Mouse (Mus musculus): ENCODE measurements around the gene Rbfox2. TPM values are rescaled to one million over a fixed set of nuclear protein-coding genes. Genes with fewer than 3 reads are reported as not detected.

Gene Rbfox2
- polyA plus RNA-seq, 1 experiment: 18.7 TPM

GRCm38 (mm10) chr15:77122824-77123223 is 184.0 kb downstream of the Rbfox2 start:
- Histone ChIP-seq H3K27ac (ENCODE audit: insufficient read depth, low read depth, low read length) (no peak overlapping the region), H3K36me3 (ENCODE audit: control insufficient read depth, insufficient read depth, low read length) (no peaks in the 10 kb centered on the region), H3K4me3 (ENCODE audit: insufficient read depth, low read depth, low read length) (no peak overlapping the region), H3K27me3 (replicated peaks; ENCODE audit: control insufficient read depth, insufficient read depth, low read length) (no peaks in the 10 kb centered on the region), H3K4me1 (ENCODE audit: control insufficient read depth, insufficient read depth, low read length) (peaks cover 5% of the 10 kb centered on the region; the same call in 1 of the 2 replicates)
- TF ChIP-seq POLR2A (IDR thresholded peaks at IDR 0.05; ENCODE audit: low read depth, low read length) (no peak), CTCF (conservative IDR thresholded peaks at IDR 0.05; ENCODE audit: insufficient read depth, insufficient read length, low read depth, low read length) (no peak)
- WGBS: 68% methylated on average over 2 of the region's 2 CpGs
- no peak for DNase-seq

- Histone ChIP-seq H3K36me3 (ENCODE audit: control insufficient read depth, insufficient read depth, low read length) (no peaks in the 10 kb centered on the region), H3K4me1 (ENCODE audit: control insufficient read depth, insufficient read depth, low read length) (peaks cover 5% of the 10 kb centered on the region; the same call in 1 of the 2 replicates), H3K4me3 (ENCODE audit: insufficient read depth, low read depth, low read length) (no peak overlapping the region), H3K27me3 (replicated peaks; ENCODE audit: control insufficient read depth, insufficient read depth, low read length) (no peaks in the 10 kb centered on the region), H3K27ac (ENCODE audit: insufficient read depth, low read depth, low read length) (no peak overlapping the region)
- TF ChIP-seq CTCF (conservative IDR thresholded peaks at IDR 0.05; ENCODE audit: insufficient read depth, insufficient read length, low read depth, low read length) (no peak), POLR2A (IDR thresholded peaks at IDR 0.05; ENCODE audit: low read depth, low read length) (no peak)
- no peak for DNase-seq
- 76% methylated on average over 6 of the region's 6 CpGs for WGBS
Observed at GRCm38 (mm10) chr15:77122208-77122607, 184.6 kb downstream of the Rbfox2 start.

- WGBS: 97% methylated on average over 7 of the region's 7 CpGs
Observed at GRCm38 (mm10) chr15:77119666-77120065, 187.1 kb downstream of the Rbfox2 start.

GRCm38 (mm10) chr15:77117209-77117608 is 189.6 kb downstream of the Rbfox2 start:
- Histone ChIP-seq H3K27ac (ENCODE audit: insufficient read depth, low read depth, low read length) (no peak overlapping the region), H3K36me3 (ENCODE audit: control insufficient read depth, insufficient read depth, low read length) (no peaks in the 10 kb centered on the region), H3K27me3 (replicated peaks; ENCODE audit: control insufficient read depth, insufficient read depth, low read length) (no peaks in the 10 kb centered on the region), H3K4me1 (ENCODE audit: control insufficient read depth, insufficient read depth, low read length) (no peaks in the 10 kb centered on the region; the same call in 1 of the 2 replicates), H3K4me3 (ENCODE audit: insufficient read depth, low read depth, low read length) (no peak overlapping the region)
- no peak for TF ChIP-seq POLR2A (IDR thresholded peaks at IDR 0.05; ENCODE audit: low read depth, low read length)
- no peak for TF ChIP-seq CTCF (conservative IDR thresholded peaks at IDR 0.05; ENCODE audit: insufficient read depth, insufficient read length, low read depth, low read length)
- no peak for DNase-seq
- 56% methylated on average over 3 of the region's 3 CpGs for WGBS

More at GRCm38 (mm10) chr15:77119666-77120065, 187.1 kb downstream of the Rbfox2 start:
- H3K4me1 ChIP-seq (ENCODE audit: control insufficient read depth, insufficient read depth, low read length): peaks cover 5% of the 10 kb centered on the region; the same call in 1 of the 2 replicates
- H3K27ac ChIP-seq (ENCODE audit: insufficient read depth, low read depth, low read length): no peak overlapping the region
- H3K36me3 ChIP-seq (ENCODE audit: control insufficient read depth, insufficient read depth, low read length): no peaks in the 10 kb centered on the region
- no peaks in the 10 kb centered on the region for H3K27me3 ChIP-seq (replicated peaks; ENCODE audit: control insufficient read depth, insufficient read depth, low read length)
- H3K4me3 ChIP-seq (ENCODE audit: insufficient read depth, low read depth, low read length): no peak overlapping the region
- no peak for TF ChIP-seq CTCF (conservative IDR thresholded peaks at IDR 0.05; ENCODE audit: insufficient read depth, insufficient read length, low read depth, low read length)
- no peak for TF ChIP-seq POLR2A (IDR thresholded peaks at IDR 0.05; ENCODE audit: low read depth, low read length)
- DNase-seq: no peak

GRCm38 (mm10) chr15:77116139-77116722 is 190.6 kb downstream of the Rbfox2 start:
- Histone ChIP-seq H3K27ac (ENCODE audit: insufficient read depth, low read depth, low read length) (no peak overlapping the region), H3K4me3 (ENCODE audit: insufficient read depth, low read depth, low read length) (no peak overlapping the region), H3K4me1 (ENCODE audit: control insufficient read depth, insufficient read depth, low read length) (no peaks in the 10 kb centered on the region; the same call in 1 of the 2 replicates), H3K27me3 (replicated peaks; ENCODE audit: control insufficient read depth, insufficient read depth, low read length) (no peaks in the 10 kb centered on the region), H3K36me3 (ENCODE audit: control insufficient read depth, insufficient read depth, low read length) (no peaks in the 10 kb centered on the region)
- 88% methylated on average over 9 of the region's 9 CpGs for WGBS
- TF ChIP-seq POLR2A (IDR thresholded peaks at IDR 0.05; ENCODE audit: low read depth, low read length) (no peak), CTCF (conservative IDR thresholded peaks at IDR 0.05; ENCODE audit: insufficient read depth, insufficient read length, low read depth, low read length) (no peak)
- no peak for DNase-seq

GRCm38 (mm10) chr15:77115456-77115855 is 191.3 kb downstream of the Rbfox2 start:
- DNase-seq: peak; percentile 52
- Histone ChIP-seq H3K27me3 (replicated peaks; ENCODE audit: control insufficient read depth, insufficient read depth, low read length) (no peaks in the 10 kb centered on the region), H3K36me3 (ENCODE audit: control insufficient read depth, insufficient read depth, low read length) (no peaks in the 10 kb centered on the region), H3K27ac (ENCODE audit: insufficient read depth, low read depth, low read length) (no peak overlapping the region), H3K4me3 (ENCODE audit: insufficient read depth, low read depth, low read length) (no peak overlapping the region), H3K4me1 (ENCODE audit: control insufficient read depth, insufficient read depth, low read length) (no peaks in the 10 kb centered on the region; the same call in 1 of the 2 replicates)
- 50% methylated on average over 4 of the region's 4 CpGs for WGBS
- no peak for TF ChIP-seq POLR2A (IDR thresholded peaks at IDR 0.05; ENCODE audit: low read depth, low read length)
- TF ChIP-seq CTCF (conservative IDR thresholded peaks at IDR 0.05; ENCODE audit: insufficient read depth, insufficient read length, low read depth, low read length): no peak

- H3K27ac ChIP-seq (ENCODE audit: insufficient read depth, low read depth, low read length): no peak overlapping the region
- no peaks in the 10 kb centered on the region for H3K36me3 ChIP-seq (ENCODE audit: control insufficient read depth, insufficient read depth, low read length)
- whole genome bisulfite sequencing: 92% methylated on average over 9 of the region's 9 CpGs
- TF ChIP-seq CTCF (conservative IDR thresholded peaks at IDR 0.05; ENCODE audit: insufficient read depth, insufficient read length, low read depth, low read length) (no peak), POLR2A (IDR thresholded peaks at IDR 0.05; ENCODE audit: low read depth, low read length) (no peak)
- no peaks in the 10 kb centered on the region for H3K27me3 ChIP-seq (replicated peaks; ENCODE audit: control insufficient read depth, insufficient read depth, low read length)
- no peak for DNase-seq
- no peaks in the 10 kb centered on the region; the same call in 1 of the 2 replicates for H3K4me1 ChIP-seq (ENCODE audit: control insufficient read depth, insufficient read depth, low read length)
- H3K4me3 ChIP-seq (ENCODE audit: insufficient read depth, low read depth, low read length): no peak overlapping the region
Observed at GRCm38 (mm10) chr15:77113591-77113990, 193.2 kb downstream of the Rbfox2 start.
